Mouse (Mus musculus): ENCODE measurements around the gene Wipi1. TPM values are rescaled to one million over a fixed set of nuclear protein-coding genes. Genes with fewer than 3 reads are reported as not detected.

Wipi1 gene
- polyA plus RNA-seq, 2 experiments: 9.0 to 11.9 TPM

DNA sequence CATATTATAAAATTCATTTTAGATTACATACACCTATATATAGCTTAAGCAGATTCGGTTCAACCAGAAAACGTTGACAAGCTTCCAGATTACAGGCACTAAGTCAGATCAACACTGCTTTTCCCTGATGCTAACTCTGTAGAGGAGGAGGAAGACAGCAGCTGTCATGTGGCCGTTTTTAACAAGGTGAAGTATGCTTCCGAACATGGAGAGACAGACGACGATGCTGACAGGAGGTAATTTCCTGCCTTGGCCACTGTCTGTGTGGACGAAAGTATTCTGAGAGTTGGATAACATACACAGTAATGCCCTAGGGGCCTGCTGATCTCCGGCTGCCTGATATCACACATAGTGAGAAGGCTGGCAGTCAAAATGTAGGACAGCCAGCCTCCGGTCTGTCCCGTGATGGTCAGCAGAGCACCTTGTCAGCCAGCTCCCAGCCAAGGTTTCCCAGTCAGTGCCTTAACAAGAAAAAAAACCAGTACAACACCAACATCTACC lies 17.3 kb upstream of the Wipi1 start:
- Histone ChIP-seq H3K9ac (replicated peaks) (no peak overlapping the region), H3K4me1 (replicated peaks; ENCODE audit: control insufficient read depth in 2 of 2, insufficient read depth in 2 of 2, low read length in 1 of 2) (peaks cover 0 to 9% of the 10 kb centered on the region in 2 experiments; a peak in 2 of 4 replicates), H3K9me3 (ENCODE audit: control insufficient read depth, low read length) (no peaks in the 10 kb centered on the region), H3K36me3 (replicated peaks; ENCODE audit: control insufficient read depth, insufficient read depth, low read depth) (no peaks in the 10 kb centered on the region), H3K27ac (no peak overlapping the region), H3K27me3 (ENCODE audit: control insufficient read depth, insufficient read depth, low read length) (no peaks in the 10 kb centered on the region), H3K4me3 (ENCODE audit: insufficient read depth in 1 of 2, low read depth in 2 of 2, low read length in 2 of 2) (no peak overlapping the region), H3K4me2 (ENCODE audit: low read depth) (no peak overlapping the region)
- WGBS (ENCODE audit: insufficient replicate concordance): 65% methylated on average over 10 of the region's 10 CpGs
- DNase-seq (ENCODE audit: low read depth in 3 of 3, low spot score in 3 of 3): no peak
- TF ChIP-seq CTCF (IDR thresholded peaks at IDR 0.05; ENCODE audit: low read depth) (no peak), EP300 (IDR thresholded peaks at IDR 0.05; ENCODE audit: low read depth) (no peak)
- ATAC-seq (ENCODE audit: insufficient read depth): no peak

- WGBS (ENCODE audit: insufficient replicate concordance): 18% methylated on average over 3 of the region's 3 CpGs
These were observed 16.3 kb upstream of the Wipi1 start for GRCm38 (mm10) chr11:109628099-109628498.

GRCm38 (mm10) chr11:109627648-109628047 lies 15.9 kb upstream of the Wipi1 start:
- H3K4me3 ChIP-seq (ENCODE audit: insufficient read depth in 1 of 2, low read depth in 2 of 2, low read length in 2 of 2): no peak overlapping the region
- H3K4me2 ChIP-seq (ENCODE audit: low read depth): no peak overlapping the region
- no peak overlapping the region for H3K27ac ChIP-seq
- DNase-seq (ENCODE audit: low read depth in 3 of 3, low spot score in 3 of 3) (no peak), ATAC-seq (ENCODE audit: insufficient read depth) (no peak)
- no peak for TF ChIP-seq EP300 (IDR thresholded peaks at IDR 0.05; ENCODE audit: low read depth)
- peak; percentile 48 for TF ChIP-seq CTCF (IDR thresholded peaks at IDR 0.05; ENCODE audit: low read depth)
- no peaks in the 10 kb centered on the region for H3K27me3 ChIP-seq (ENCODE audit: control insufficient read depth, insufficient read depth, low read length)
- WGBS (ENCODE audit: insufficient replicate concordance): 62% methylated on average over 4 of the region's 4 CpGs
- H3K9me3 ChIP-seq (ENCODE audit: control insufficient read depth, low read length): no peaks in the 10 kb centered on the region
- H3K9ac ChIP-seq (replicated peaks): no peak overlapping the region
- no peaks in the 10 kb centered on the region for H3K36me3 ChIP-seq (replicated peaks; ENCODE audit: control insufficient read depth, insufficient read depth, low read depth)
- H3K4me1 ChIP-seq (replicated peaks; ENCODE audit: control insufficient read depth in 2 of 2, insufficient read depth in 2 of 2, low read length in 1 of 2): peaks cover 0 to 12% of the 10 kb centered on the region in 2 experiments; a peak in 2 of 4 replicates

More at GRCm38 (mm10) chr11:109628099-109628498, 16.3 kb upstream of the Wipi1 start:
- DNase-seq (ENCODE audit: low read depth in 3 of 3, low spot score in 3 of 3): no peak
- Histone ChIP-seq H3K4me3 (ENCODE audit: insufficient read depth in 1 of 2, low read depth in 2 of 2, low read length in 2 of 2) (no peak overlapping the region), H3K9me3 (ENCODE audit: control insufficient read depth, low read length) (no peaks in the 10 kb centered on the region), H3K36me3 (replicated peaks; ENCODE audit: control insufficient read depth, insufficient read depth, low read depth) (no peaks in the 10 kb centered on the region), H3K4me1 (replicated peaks; ENCODE audit: control insufficient read depth in 2 of 2, insufficient read depth in 2 of 2, low read length in 1 of 2) (peaks cover 0 to 9% of the 10 kb centered on the region in 2 experiments; a peak in 2 of 4 replicates), H3K27ac (no peak overlapping the region), H3K9ac (replicated peaks) (no peak overlapping the region), H3K4me2 (ENCODE audit: low read depth) (no peak overlapping the region), H3K27me3 (ENCODE audit: control insufficient read depth, insufficient read depth, low read length) (no peaks in the 10 kb centered on the region)
- ATAC-seq (ENCODE audit: insufficient read depth): peak; percentile 76
- no peak for TF ChIP-seq EP300 (IDR thresholded peaks at IDR 0.05; ENCODE audit: low read depth)
- TF ChIP-seq CTCF (IDR thresholded peaks at IDR 0.05; ENCODE audit: low read depth): no peak

DNA sequence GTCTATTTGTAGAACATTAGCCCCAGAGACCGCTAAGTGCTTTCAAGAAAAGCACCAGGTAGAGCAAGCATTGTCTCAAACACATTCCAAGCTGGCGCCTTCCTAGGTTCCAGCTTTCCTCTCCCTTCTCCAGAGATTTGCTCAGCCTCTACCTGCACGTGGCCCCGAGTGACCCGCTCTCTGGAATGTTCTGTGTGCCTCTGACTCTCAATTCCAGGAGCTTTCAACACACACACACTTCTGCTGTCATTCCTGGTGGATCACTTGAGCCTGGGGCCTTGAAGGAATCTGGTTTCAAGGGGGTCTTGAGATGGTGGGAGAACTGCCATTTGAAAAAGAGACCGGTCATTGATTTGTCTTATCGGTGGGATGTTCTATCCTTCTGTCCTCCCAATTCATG lies 11.5 kb upstream of the Wipi1 start:
- Histone ChIP-seq H3K4me2 (ENCODE audit: low read depth) (no peak overlapping the region), H3K9ac (replicated peaks) (no peak overlapping the region), H3K4me1 (replicated peaks; ENCODE audit: control insufficient read depth in 2 of 2, insufficient read depth in 2 of 2, low read length in 1 of 2) (peaks cover 7 to 22% of the 10 kb centered on the region in 2 experiments; a peak in 3 of 4 replicates), H3K27ac (no peak overlapping the region), H3K4me3 (ENCODE audit: insufficient read depth in 1 of 2, low read depth in 2 of 2, low read length in 2 of 2) (no peak overlapping the region), H3K9me3 (ENCODE audit: control insufficient read depth, low read length) (no peaks in the 10 kb centered on the region), H3K27me3 (ENCODE audit: control insufficient read depth, insufficient read depth, low read length) (no peaks in the 10 kb centered on the region), H3K36me3 (replicated peaks; ENCODE audit: control insufficient read depth, insufficient read depth, low read depth) (no peaks in the 10 kb centered on the region)
- WGBS (ENCODE audit: insufficient replicate concordance): 84% methylated on average over 7 of the region's 7 CpGs
- no peak for DNase-seq (ENCODE audit: low read depth in 3 of 3, low spot score in 3 of 3)
- TF ChIP-seq CTCF (IDR thresholded peaks at IDR 0.05; ENCODE audit: low read depth): no peak
- TF ChIP-seq EP300 (IDR thresholded peaks at IDR 0.05; ENCODE audit: low read depth): no peak
- ATAC-seq (ENCODE audit: insufficient read depth): no peak

GRCm38 (mm10) chr11:109622518-109623037 lies 10.8 kb upstream of the Wipi1 start:
- H3K27ac ChIP-seq: no peak overlapping the region
- ATAC-seq (ENCODE audit: insufficient read depth) (no peak), DNase-seq (ENCODE audit: low read depth in 3 of 3, low spot score in 3 of 3) (no peak)
- H3K4me3 ChIP-seq (ENCODE audit: insufficient read depth in 1 of 2, low read depth in 2 of 2, low read length in 2 of 2): no peak overlapping the region; a peak in 1 of 4 replicates
- WGBS (ENCODE audit: insufficient replicate concordance): 20% methylated on average over 15 of the region's 15 CpGs
- peak overlapping the region; percentile 50 for H3K4me2 ChIP-seq (ENCODE audit: low read depth)
- H3K9ac ChIP-seq (replicated peaks): peak overlapping the region; percentile 15; the same call in 1 of the 2 replicates
- no peaks in the 10 kb centered on the region for H3K9me3 ChIP-seq (ENCODE audit: control insufficient read depth, low read length)
- TF ChIP-seq EP300 (IDR thresholded peaks at IDR 0.05; ENCODE audit: low read depth): no peak
- TF ChIP-seq CTCF (IDR thresholded peaks at IDR 0.05; ENCODE audit: low read depth): no peak
- H3K36me3 ChIP-seq (replicated peaks; ENCODE audit: control insufficient read depth, insufficient read depth, low read depth): no peaks in the 10 kb centered on the region
- H3K4me1 ChIP-seq (replicated peaks; ENCODE audit: control insufficient read depth in 2 of 2, insufficient read depth in 2 of 2, low read length in 1 of 2): peaks cover 11 to 21% of the 10 kb centered on the region in 2 experiments; a peak in 3 of 4 replicates
- H3K27me3 ChIP-seq (ENCODE audit: control insufficient read depth, insufficient read depth, low read length): no peaks in the 10 kb centered on the region
